ENCODE assay signal across 27 mouse cellular contexts in genomic region chr2:93485459-93485858, GRCm38 (mm10). TPM values are rescaled to one million over a fixed set of nuclear protein-coding genes. Genes with fewer than 3 reads are reported as not detected.
DNase-seq lines count a peak whose midpoint lies in the region; ATAC-seq lines count a peak whose summit lies in the region.
"Had no signal": no experiment of that assay in that cellular context is flagged by ENCODE, and none has a peak within 500 bp of the region (broad histone marks: within the 10 kb centered on the region; RNA-seq: fewer than 3 reads in every experiment).

No protein-coding gene starts in this region.

- H3K27ac ChIP-seq in heart, embryonic 13.5 days (replicated peaks), result no peak overlapping the region
- no peak overlapping the region for H3K27ac ChIP-seq in heart, embryonic 12.5 days (ENCODE audit: poor library complexity, severe bottlenecking)
- H3K27ac ChIP-seq in midbrain, embryonic 11.5 days (ENCODE audit: low read depth, low read length), result no peak overlapping the region
- H3K27ac ChIP-seq in midbrain, embryonic 15.5 days, result no peak overlapping the region
- H3K27ac ChIP-seq in embryonic facial prominence, embryonic 14.5 days (replicated peaks; ENCODE audit: low read depth, low read length), result peak overlapping the region; percentile 33
- H3K27ac ChIP-seq: forebrain, embryonic 15.5 days; heart, embryonic 10.5 days; hindbrain, embryonic 14.5 days; left cerebral cortex, adult 2 months; liver, embryonic 13.5 days; midbrain, embryonic 10.5 days; neural tube, embryonic 13.5 days; stomach, embryonic 15.5 days had no signal

- peaks cover 7% of the 10 kb centered on the region; the same call in 1 of the 2 replicates for H3K4me1 ChIP-seq in heart, embryonic 13.5 days
- H3K4me1 ChIP-seq in heart, embryonic 12.5 days (replicated peaks), result peaks cover 5% of the 10 kb centered on the region; the same call in 1 of the 2 replicates
- peaks cover 7% of the 10 kb centered on the region; the same call in 1 of the 2 replicates for H3K4me1 ChIP-seq in midbrain, embryonic 11.5 days (ENCODE audit: control insufficient read depth, insufficient read depth, low read length)
- H3K4me1 ChIP-seq in midbrain, embryonic 15.5 days, result peaks cover 6% of the 10 kb centered on the region; the same call in 1 of the 2 replicates
- H3K4me1 ChIP-seq in embryonic facial prominence, embryonic 14.5 days (ENCODE audit: control insufficient read depth, insufficient read depth, low read length), result peaks cover 24% of the 10 kb centered on the region
- H3K4me1 ChIP-seq: liver, embryonic 13.5 days had no signal

- peaks cover 58% of the 10 kb centered on the region for H3K27me3 ChIP-seq in heart, embryonic 13.5 days (replicated peaks)
- H3K27me3 ChIP-seq in heart, embryonic 12.5 days (replicated peaks), result peaks cover 37% of the 10 kb centered on the region
- H3K27me3 ChIP-seq in midbrain, embryonic 11.5 days (ENCODE audit: control insufficient read depth, insufficient read depth, low read length), result no peaks in the 10 kb centered on the region; the same call in 1 of the 2 replicates
- H3K27me3 ChIP-seq in midbrain, embryonic 15.5 days (replicated peaks), result no peaks in the 10 kb centered on the region; the same call in 1 of the 2 replicates
- H3K27me3 ChIP-seq in embryonic facial prominence, embryonic 14.5 days (replicated peaks; ENCODE audit: control insufficient read depth, insufficient read depth, low read length), result no peaks in the 10 kb centered on the region
- H3K27me3 ChIP-seq: forebrain, embryonic 15.5 days; stomach, embryonic 15.5 days had no signal

- DNase-seq in midbrain, embryonic 11.5 days (ENCODE audit: low spot score, missing footprints), result peak; percentile 76
- peak; percentile 74 for DNase-seq in embryonic facial prominence, embryonic 14.5 days (ENCODE audit: low spot score)
- DNase-seq in testis, postnatal 14 days (ENCODE audit: low spot score), result peak; percentile 58
- no peak for DNase-seq in right cerebral cortex, postnatal 14 days
- DNase-seq in cerebellum, adult 18-20 months, result no peak
- DNase-seq: adrenal gland, postnatal 25 days; cerebellum, adult 11-12 months; cerebellum, postnatal 25 days; heart, postnatal 14 days; kidney, adult 8-10 months; kidney, postnatal 36 days; left cerebral cortex, postnatal 4 days; liver, embryonic 13.5 days; lung, postnatal 14 days; thymus, postnatal 14 days had no signal

- peak overlapping the region; percentile 37; the same call in 1 of the 2 replicates for H3K9ac ChIP-seq in heart, embryonic 13.5 days
- no peak overlapping the region for H3K9ac ChIP-seq in heart, embryonic 12.5 days
- H3K9ac ChIP-seq in midbrain, embryonic 11.5 days (ENCODE audit: low read length), result no peak overlapping the region
- H3K9ac ChIP-seq in midbrain, embryonic 15.5 days, result no peak overlapping the region
- no peak overlapping the region for H3K9ac ChIP-seq in embryonic facial prominence, embryonic 14.5 days (ENCODE audit: low read depth, low read length)
- H3K9ac ChIP-seq: forebrain, embryonic 15.5 days; hindbrain, embryonic 14.5 days; liver, embryonic 13.5 days; neural tube, embryonic 13.5 days; stomach, embryonic 15.5 days had no signal

- no peak overlapping the region for H3K4me3 ChIP-seq in heart, embryonic 13.5 days
- H3K4me3 ChIP-seq in heart, embryonic 12.5 days, result no peak overlapping the region
- no peak overlapping the region for H3K4me3 ChIP-seq in midbrain, embryonic 11.5 days (ENCODE audit: low read depth, low read length)
- H3K4me3 ChIP-seq in midbrain, embryonic 15.5 days, result no peak overlapping the region
- no peak overlapping the region for H3K4me3 ChIP-seq in embryonic facial prominence, embryonic 14.5 days (ENCODE audit: low read depth, low read length)
- H3K4me3 ChIP-seq: forebrain, embryonic 15.5 days; heart, embryonic 10.5 days; left cerebral cortex, adult 2 months; liver, embryonic 13.5 days; midbrain, embryonic 10.5 days; neural tube, embryonic 13.5 days; stomach, embryonic 15.5 days had no signal

- no peaks in the 10 kb centered on the region for H3K36me3 ChIP-seq in heart, embryonic 13.5 days
- no peaks in the 10 kb centered on the region for H3K36me3 ChIP-seq in heart, embryonic 12.5 days
- H3K36me3 ChIP-seq in midbrain, embryonic 11.5 days (ENCODE audit: control insufficient read depth, insufficient read depth, low read length), result no peaks in the 10 kb centered on the region
- no peaks in the 10 kb centered on the region for H3K36me3 ChIP-seq in midbrain, embryonic 15.5 days (replicated peaks)
- H3K36me3 ChIP-seq in embryonic facial prominence, embryonic 14.5 days (ENCODE audit: control insufficient read depth, insufficient read depth, low read length), result no peaks in the 10 kb centered on the region
- H3K36me3 ChIP-seq: forebrain, embryonic 15.5 days; heart, embryonic 10.5 days; liver, embryonic 13.5 days; midbrain, embryonic 10.5 days; neural tube, embryonic 13.5 days; stomach, embryonic 15.5 days had no signal

- no peak overlapping the region for H3K4me2 ChIP-seq in heart, embryonic 13.5 days
- no peak overlapping the region for H3K4me2 ChIP-seq in heart, embryonic 12.5 days
- H3K4me2 ChIP-seq in midbrain, embryonic 11.5 days, result no peak overlapping the region
- H3K4me2 ChIP-seq in midbrain, embryonic 15.5 days, result no peak overlapping the region
- no peak overlapping the region; the same call in 1 of the 2 replicates for H3K4me2 ChIP-seq in embryonic facial prominence, embryonic 14.5 days (ENCODE audit: low read depth, low read length)
- H3K4me2 ChIP-seq: forebrain, embryonic 15.5 days; hindbrain, embryonic 14.5 days; liver, embryonic 13.5 days; neural tube, embryonic 13.5 days; stomach, embryonic 15.5 days had no signal

- H3K9me3 ChIP-seq in heart, embryonic 13.5 days, result no peaks in the 10 kb centered on the region
- H3K9me3 ChIP-seq in heart, embryonic 12.5 days (replicated peaks), result no peaks in the 10 kb centered on the region
- no peaks in the 10 kb centered on the region for H3K9me3 ChIP-seq in midbrain, embryonic 11.5 days (ENCODE audit: control insufficient read depth, low read length)
- H3K9me3 ChIP-seq in midbrain, embryonic 15.5 days, result no peaks in the 10 kb centered on the region
- no peaks in the 10 kb centered on the region for H3K9me3 ChIP-seq in embryonic facial prominence, embryonic 14.5 days (ENCODE audit: control insufficient read depth, low read length)
- H3K9me3 ChIP-seq: forebrain, embryonic 15.5 days; heart, embryonic 10.5 days; liver, embryonic 13.5 days; midbrain, embryonic 10.5 days; neural tube, embryonic 13.5 days; stomach, embryonic 15.5 days had no signal

- ATAC-seq in heart, embryonic 13.5 days (ENCODE audit: extremely low read depth, insufficient number of reproducible peaks, low FRiP score, low TSS enrichment), result no peak
- no peak for ATAC-seq in heart, embryonic 12.5 days (ENCODE audit: insufficient number of reproducible peaks, low FRiP score)
- ATAC-seq in midbrain, embryonic 11.5 days (ENCODE audit: low FRiP score), result no peak
- no peak for ATAC-seq in midbrain, embryonic 15.5 days (replicated peaks)
- peak; percentile 30; the same call in 1 of the 2 replicates for ATAC-seq in embryonic facial prominence, embryonic 14.5 days (ENCODE audit: low read depth)
- ATAC-seq: activated CD4-positive, CD25-positive, alpha-beta regulatory T cell, adult 4 months; forebrain, embryonic 15.5 days; Patski had no signal

- WGBS in heart, embryonic 13.5 days, result 39% methylated on average over 9 of the region's 9 CpGs
- 47% methylated on average over 9 of the region's 9 CpGs for WGBS in heart, embryonic 12.5 days
- WGBS in midbrain, embryonic 11.5 days, result 69% methylated on average over 9 of the region's 9 CpGs
- 62% methylated on average over 9 of the region's 9 CpGs for WGBS in midbrain, embryonic 15.5 days
- WGBS in embryonic facial prominence, embryonic 14.5 days, result 31% methylated on average over 9 of the region's 9 CpGs

RNA-seq across cellular contexts. Expression of gene Cd82, which starts 22.5 kb away (rescaled TPM):
- 24.6 and 27.2 TPM in 2 replicates for polyA plus RNA-seq in heart, embryonic 13.5 days (2015; fragmentation: Nextera tagmentation; extraction: Ambion mirVana)
- 18.3 and 19.6 TPM in 2 replicates for polyA plus RNA-seq in heart, embryonic 12.5 days (2016; fragmentation: Nextera tagmentation; extraction: Ambion mirVana)
- polyA plus RNA-seq in midbrain, embryonic 11.5 days (2014; fragmentation: Nextera tagmentation; extraction: Ambion mirVana), result 3.7 and 4.0 TPM in 2 replicates
- polyA plus RNA-seq in midbrain, embryonic 15.5 days (2015; fragmentation: Nextera tagmentation; extraction: Ambion mirVana), result 22.1 and 24.8 TPM in 2 replicates
- polyA plus RNA-seq in embryonic facial prominence, embryonic 14.5 days (2014; fragmentation: Nextera tagmentation; extraction: Ambion mirVana), result 46.0 and 46.9 TPM in 2 replicates

Comparison
In these comparisons a context has a peak if more than half of its experiments do, and no peak if none do; other contexts are left out.
1. DNase-seq: peak in midbrain, embryonic 11.5 days (single experiment), embryonic facial prominence, embryonic 14.5 days (single experiment) and testis, postnatal 14 days (single experiment); none in right cerebral cortex, postnatal 14 days (single experiment) and cerebellum, adult 18-20 months (0 of 2).